Mouse (Mus musculus) stomach, postnatal 0 days (tissue): ENCODE data around the gene Olfr530. TPM values are rescaled to one million over a fixed set of nuclear protein-coding genes. Genes with fewer than 3 reads are reported as not detected.

Experiments used
- ATAC-seq: fragments of 200-750 bp; cut with Nextera tagmentation; 2 replicates; pipeline ENCODE4 v1.8.0; 2017; ENCODE audit not compliant: low FRiP score, low TSS enrichment
- DNase-seq: peaks from one replicate; pipeline ENCODE4 v3.0.0-alpha.2; 2016; ENCODE audit warnings: low spot score
- H3K27ac ChIP-seq: fragments of 300-500 bp; sonication (generic); replicated peaks from 2 replicates; pipeline ENCODE4 v1.5.1; 2014; ENCODE audit warnings: mild to moderate bottlenecking, control low read depth
- H3K27me3 ChIP-seq: fragments of 300-500 bp; sonication (generic); 2 replicates; pipeline ENCODE4 v1.6.1; 2014; ENCODE audit warnings: low read length; ENCODE audit not compliant: control insufficient read depth, insufficient read depth
- H3K36me3 ChIP-seq: fragments of 300-500 bp; sonication (generic); 2 replicates; pipeline ENCODE4 v1.6.1; 2014; ENCODE audit warnings: low read length, mixed read lengths; ENCODE audit not compliant: control insufficient read depth, insufficient read depth
- H3K4me1 ChIP-seq: fragments of 300-500 bp; sonication (generic); replicated peaks from 2 replicates; pipeline ENCODE4 v1.6.1; 2014; ENCODE audit warnings: antibody characterized with exemption; ENCODE audit not compliant: control insufficient read depth, insufficient read depth
- H3K4me2 ChIP-seq: fragments of 300-500 bp; sonication (generic); replicated peaks from 2 replicates; pipeline ENCODE4 v1.6.1; 2014; ENCODE audit warnings: low read depth, mild to moderate bottlenecking, control low read depth, moderate library complexity
- H3K4me3 ChIP-seq: fragments of 300-500 bp; sonication (generic); 2 replicates; pipeline ENCODE4 v1.5.1; 2014; ENCODE audit warnings: low read depth, low read length, control low read depth
- H3K9ac ChIP-seq: fragments of 300-500 bp; sonication (generic); 2 replicates; pipeline ENCODE4 v1.6.1; 2014; ENCODE audit warnings: mild to moderate bottlenecking, low read length, control low read depth, mixed read lengths
- H3K9me3 ChIP-seq: fragments of 300-500 bp; sonication (generic); 2 replicates; pipeline ENCODE4 v1.6.1; 2016; ENCODE audit warnings: low read length; ENCODE audit not compliant: control insufficient read depth
- CTCF ChIP-seq: IDR thresholded peaks from 2 replicates; pipeline ENCODE4 v1.5.1; 2016; ENCODE audit warnings: antibody characterized with exemption, low read depth, mild to moderate bottlenecking, moderate library complexity
- EP300 ChIP-seq: optimal IDR thresholded peaks from 2 replicates; pipeline ENCODE3; 2016; ENCODE audit warnings: antibody characterized with exemption
- WGBS: fragments of 180-500 bp; shearing (Covaris S2); extraction: QIAGEN DNeasy Blood & Tissue Kit; methylation state at CpG from one replicate; pipeline ENCODE4 v1.1.7; 2014; 5-methylcytosine and 5-hydroxymethylcytosine counted together
- polyA plus RNA-seq: library from polyadenylated mRNA; unstranded; fragments of >200 nt; fragmentation: Nextera tagmentation; extraction: Ambion mirVana; gene quantifications from 2 replicates; pipeline ENCODE4 v1.2.1, GENCODE M21; 2015

Gene Olfr530
- polyA plus RNA-seq, 1 experiment from 2014 or later, result not detected

- TF ChIP-seq CTCF, result no peak
- no peak for TF ChIP-seq EP300
- 90% methylated on average over 2 of the region's 2 CpGs for WGBS
- Histone ChIP-seq H3K27ac (no peak within 1 kb of the TSS), H3K36me3 (no peaks in the 10 kb centered on the region), H3K9me3 (no peaks in the 10 kb centered on the region), H3K27me3 (no peaks in the 10 kb centered on the region), H3K4me2 (no peak within 1 kb of the TSS), H3K4me3 (no peak within 1 kb of the TSS), H3K9ac (no peak within 1 kb of the TSS), H3K4me1 (no peaks in the 10 kb centered on the region)
- DNase-seq (no peak), ATAC-seq (no peak)
Observed at GRCm38 (mm10) chr7:140333717-140334116, 42.4 kb downstream of the Olfr530 start, which contains the start of gene Olfr527. Gene Olfr527, plus strand, starts transcription at chr7:140334017.

GRCm38 (mm10) chr7:140329766-140330304, 46.3 kb downstream of the Olfr530 start:
- Histone ChIP-seq H3K4me3 (no peak overlapping the region), H3K27me3 (no peaks in the 10 kb centered on the region), H3K9ac (no peak overlapping the region), H3K36me3 (no peaks in the 10 kb centered on the region), H3K4me2 (no peak overlapping the region), H3K27ac (no peak overlapping the region), H3K4me1 (no peaks in the 10 kb centered on the region), H3K9me3 (no peaks in the 10 kb centered on the region)
- DNase-seq, result no peak
- no peak for ATAC-seq
- TF ChIP-seq CTCF (no peak), EP300 (no peak)
- 27% methylated on average over 1 of the region's 1 CpGs for WGBS

Other genes starting within 250 kb of the Olfr530 start
- 19.8 and 20.6 TPM in 2 replicates for gene Mtg1, start 238.8 kb downstream of the Olfr530 start, polyA plus RNA-seq
- 0.90 and 1.1 TPM in 2 replicates for gene Sprn, start 221.5 kb downstream of the Olfr530 start, polyA plus RNA-seq
- gene Olfr522, start 211.6 kb downstream of the Olfr530 start, polyA plus RNA-seq, result not detected in 2 replicates
- not detected in 2 replicates for gene Olfr523, start 203.1 kb downstream of the Olfr530 start, polyA plus RNA-seq
- gene Olfr524, start 170.4 kb downstream of the Olfr530 start, polyA plus RNA-seq, result not detected in 2 replicates
- gene Cd163l1, start 158.1 kb downstream of the Olfr530 start, polyA plus RNA-seq, result 0.11 TPM in 2 replicates
- gene 5830411N06Rik, start 129.0 kb downstream of the Olfr530 start, polyA plus RNA-seq, result not detected in 2 replicates
- 0.02 TPM in 1 of 2 replicates, not detected in the other for gene Olfr525, start 55.5 kb downstream of the Olfr530 start, polyA plus RNA-seq
- not detected in 2 replicates for gene Olfr527, start 42.3 kb downstream of the Olfr530 start, polyA plus RNA-seq
- gene Olfr60, start 14.7 kb downstream of the Olfr530 start, polyA plus RNA-seq, result not detected in 2 replicates
- gene Olfr531, start 26.6 kb upstream of the Olfr530 start, polyA plus RNA-seq, result 0.04 TPM in 1 of 2 replicates, not detected in the other
- 0.07 TPM in 1 of 2 replicates, not detected in the other for gene Olfr532, start 45.3 kb upstream of the Olfr530 start, polyA plus RNA-seq
- not detected in 2 replicates for gene Olfr533, start 87.0 kb upstream of the Olfr530 start, polyA plus RNA-seq
- not detected in 2 replicates for gene Olfr535, start 107.9 kb upstream of the Olfr530 start, polyA plus RNA-seq
- not detected in 2 replicates for gene Olfr536, start 131.1 kb upstream of the Olfr530 start, polyA plus RNA-seq
- gene Olfr538, start 191.6 kb upstream of the Olfr530 start, polyA plus RNA-seq, result not detected in 2 replicates
- gene Olfr46, start 224.9 kb upstream of the Olfr530 start, polyA plus RNA-seq, result 0.02 TPM in 1 of 2 replicates, not detected in the other